Mouse (Mus musculus): ENCODE data around the gene H2al3.

The H2al3 gene

DNA sequence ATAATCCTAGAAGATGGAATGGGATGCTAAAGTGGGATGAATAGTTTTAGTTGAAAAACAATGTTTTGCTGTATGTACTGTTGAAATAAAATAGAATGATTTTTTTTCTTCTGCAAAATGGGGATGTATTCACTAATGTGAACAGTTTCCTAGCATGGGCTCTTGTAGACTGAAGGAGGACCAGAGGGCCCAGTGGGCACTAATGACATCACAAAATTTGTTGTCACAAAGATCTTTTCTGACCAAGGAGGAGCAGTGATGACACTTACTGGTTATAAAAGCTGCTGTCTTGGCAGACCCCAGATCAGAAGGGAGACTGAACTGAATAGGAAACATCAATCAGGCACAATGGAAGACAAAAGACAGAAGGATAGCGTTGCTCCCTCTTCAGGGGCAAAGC, at the start of gene H2al3:
H2al3 (plus strand) TSS at position 301 of the 400 bp plus-strand sequence.
- no peak for DNase-seq (ENCODE audit: low read depth, low spot score)

DNA sequence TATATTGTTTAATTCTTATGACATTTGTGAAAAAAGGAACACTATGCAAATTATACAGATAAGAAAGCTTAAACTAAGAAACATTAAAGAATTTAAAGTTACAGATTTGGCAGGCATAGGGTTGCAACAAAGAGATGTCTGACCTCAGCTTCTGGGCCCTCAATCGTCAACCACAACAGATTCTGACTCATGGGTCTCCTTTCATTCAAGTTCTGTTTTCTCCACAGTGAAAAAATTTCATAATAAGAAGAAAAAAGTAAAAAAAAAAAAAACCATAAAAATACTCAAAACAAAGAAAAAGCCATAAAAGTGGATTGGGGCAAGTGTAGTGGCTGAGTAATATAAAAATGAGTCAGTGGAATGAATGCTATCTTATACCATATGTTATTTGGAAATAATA, 39.4 kb upstream of the H2al3 start:
- DNase-seq (ENCODE audit: low read depth, low spot score), result no peak

DNA sequence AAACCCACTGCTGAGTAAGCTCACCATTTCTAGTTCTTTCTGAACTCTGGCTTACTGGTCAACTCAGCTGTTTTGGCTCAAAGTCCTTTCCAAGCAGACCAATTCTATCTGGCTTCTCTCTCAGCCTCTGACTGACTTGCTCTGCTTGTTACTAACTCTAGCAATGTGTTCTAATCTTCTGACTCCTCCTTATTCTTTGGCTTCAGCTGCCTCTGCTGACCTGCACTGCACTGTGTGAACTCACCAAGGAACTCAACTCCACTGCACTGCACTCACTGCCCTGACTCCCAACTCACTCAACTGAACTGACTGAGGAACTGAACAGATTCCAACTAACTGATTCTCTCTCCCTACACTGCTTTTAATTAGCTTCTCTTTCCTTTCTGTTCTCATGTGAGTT, 37.0 kb upstream of the H2al3 start:
- DNase-seq (ENCODE audit: low read depth, low spot score), result no peak

GRCm38 (mm10) chrX:9834779-9835178, 14.7 kb upstream of the H2al3 start:
- DNase-seq (ENCODE audit: low read depth, low spot score), result no peak

DNA sequence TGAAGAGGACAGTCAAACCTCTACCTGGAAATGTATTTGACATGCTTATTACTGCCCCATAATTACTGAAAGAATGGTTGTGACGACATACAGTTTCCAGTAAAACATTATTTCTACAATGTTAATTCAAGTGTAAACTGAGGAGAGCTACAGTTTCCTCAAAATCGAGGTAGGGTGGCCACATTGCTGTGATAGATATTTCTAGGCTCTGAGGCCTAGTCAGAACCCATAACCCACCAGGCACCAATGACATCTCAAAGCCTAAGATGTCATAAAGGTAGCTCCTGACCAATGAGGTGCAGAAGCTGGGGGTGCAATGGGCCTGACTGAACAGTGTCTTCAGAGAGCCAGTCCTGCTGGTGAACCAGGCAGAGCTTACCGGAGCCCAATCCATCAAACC, 2.9 kb upstream of the H2al3 start, which contains the start of gene Hypm:
Hypm (plus strand) TSS at position 301 of the 400 bp plus-strand sequence.
- no peak for DNase-seq (ENCODE audit: low read depth, low spot score)

- DNase-seq (ENCODE audit: low read depth, low spot score), result no peak
Measured at GRCm38 (mm10) chrX:9861859-9862258, 12.4 kb downstream of the H2al3 start.

- DNase-seq (ENCODE audit: low read depth, low spot score), result no peak
Measured at GRCm38 (mm10) chrX:9875519-9875918, 26.0 kb downstream of the H2al3 start.

DNA sequence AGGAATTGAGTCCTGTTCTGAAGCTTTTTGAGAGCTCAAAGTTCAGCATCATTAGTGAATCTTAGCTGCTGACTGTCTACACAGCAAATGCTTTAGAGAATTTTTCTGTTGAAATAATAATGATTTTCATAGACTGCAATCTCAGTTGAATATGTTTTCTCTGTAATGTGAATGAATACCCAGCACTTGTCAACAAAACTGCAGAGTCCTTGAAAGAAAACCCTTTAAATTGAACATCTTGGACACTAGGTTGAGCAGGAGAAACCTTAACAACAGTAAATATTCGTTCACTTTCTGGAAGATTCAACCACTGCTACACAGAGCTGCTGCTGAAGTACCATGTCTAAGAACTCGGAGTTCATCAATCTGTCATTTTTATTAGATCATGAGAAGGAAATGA, 35.8 kb downstream of the H2al3 start, which contains the start of gene Sytl5:
Sytl5 (plus strand) TSS at position 301 of the 400 bp plus-strand sequence.
- DNase-seq (ENCODE audit: low read depth, low spot score), result no peak
